Mouse (Mus musculus) E14TG2a.4 (cell line): ENCODE data around the gene Ssbp2.

Source experiments
- CTCF ChIP-seq: conservative IDR thresholded peaks from 2 replicates; pipeline ENCODE4 v1.5.1; 2014; ENCODE audit warnings: low read length
- NANOG ChIP-seq: IDR thresholded peaks from 2 replicates; pipeline ENCODE4 v1.6.1; 2014; ENCODE audit warnings: borderline replicate concordance, low read length, mixed read lengths
- POU5F1 ChIP-seq: IDR thresholded peaks from 2 replicates; pipeline ENCODE4 v1.6.1; 2014; ENCODE audit warnings: low read length, borderline replicate concordance

DNA sequence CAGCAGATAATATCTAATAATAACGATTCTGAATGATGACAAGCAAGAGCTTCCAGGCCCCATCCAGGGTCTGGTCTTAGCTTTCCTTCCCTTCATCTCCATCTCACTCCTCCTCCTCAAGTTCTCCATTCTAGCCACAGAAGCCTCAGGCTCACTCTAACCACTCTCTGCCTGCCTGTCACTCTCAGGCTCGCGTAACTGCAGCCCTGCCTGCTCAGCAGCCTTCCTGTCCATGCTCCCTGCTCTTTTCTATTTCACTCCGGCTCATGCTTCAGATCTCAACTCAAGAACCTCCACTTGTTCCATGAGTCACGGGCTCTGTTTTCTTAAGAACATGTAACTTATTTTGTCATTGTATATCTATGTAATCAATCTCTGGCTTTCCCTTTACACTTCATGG, 286.4 kb downstream of the Ssbp2 start:
- TF ChIP-seq CTCF (no peak), POU5F1 (no peak), NANOG (no peak)
